Mouse (Mus musculus) urinary bladder, adult 18-20 months (tissue): Measurements from ENCODE around the gene Pitpnc1.
A peak's percentile ranks its signal among the peaks of the same experiment; 100 is the strongest.

Source experiments
- DNase-seq, 2 experiments: peaks; one replicate each; pipeline ENCODE4 v3.0.0; 2022; ENCODE audit warnings: low spot score in 2 of 2, mixed read lengths in 2 of 2

Pitpnc1 gene

DNA sequence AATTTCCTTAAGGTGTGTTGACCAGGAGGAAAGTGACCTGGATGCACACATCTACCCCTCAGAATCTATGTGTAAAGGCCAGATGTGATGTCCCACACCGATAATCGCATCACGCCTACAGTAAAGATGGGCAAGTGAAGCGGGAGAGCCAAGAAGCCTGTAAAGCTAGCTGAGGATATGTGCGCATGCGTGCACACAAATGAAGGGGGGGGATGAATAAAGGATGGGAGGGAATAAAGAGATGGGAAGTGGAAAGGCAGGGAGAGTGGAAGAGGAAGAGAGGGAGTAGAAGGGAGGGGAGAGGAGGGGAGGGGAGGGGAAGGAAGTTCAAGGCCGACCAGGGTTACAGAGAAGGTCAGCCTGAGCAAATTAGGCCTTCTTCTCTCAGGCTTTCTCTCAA lies 61.6 kb downstream of the Pitpnc1 start:
- no peak for DNase-seq

DNA sequence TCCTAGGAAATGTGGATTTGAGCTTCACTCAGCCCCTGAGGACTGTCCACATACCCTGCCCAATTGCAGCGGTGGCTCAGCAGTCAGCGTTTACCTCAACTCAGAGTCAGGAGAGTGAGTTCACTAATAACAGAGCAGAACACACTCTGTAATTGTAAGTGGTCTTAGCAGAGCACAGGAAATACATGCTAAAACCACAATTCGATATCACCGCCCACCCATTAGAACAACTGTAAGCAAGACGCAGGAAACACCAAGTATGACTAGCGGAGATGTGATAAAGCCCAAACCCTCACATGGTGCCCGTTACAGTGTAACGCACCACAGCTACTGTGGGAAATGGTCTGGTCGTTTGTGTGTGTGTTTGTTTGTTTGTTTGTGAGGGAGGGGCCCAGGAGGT lies 62.8 kb downstream of the Pitpnc1 start:
- no peak for DNase-seq

DNA sequence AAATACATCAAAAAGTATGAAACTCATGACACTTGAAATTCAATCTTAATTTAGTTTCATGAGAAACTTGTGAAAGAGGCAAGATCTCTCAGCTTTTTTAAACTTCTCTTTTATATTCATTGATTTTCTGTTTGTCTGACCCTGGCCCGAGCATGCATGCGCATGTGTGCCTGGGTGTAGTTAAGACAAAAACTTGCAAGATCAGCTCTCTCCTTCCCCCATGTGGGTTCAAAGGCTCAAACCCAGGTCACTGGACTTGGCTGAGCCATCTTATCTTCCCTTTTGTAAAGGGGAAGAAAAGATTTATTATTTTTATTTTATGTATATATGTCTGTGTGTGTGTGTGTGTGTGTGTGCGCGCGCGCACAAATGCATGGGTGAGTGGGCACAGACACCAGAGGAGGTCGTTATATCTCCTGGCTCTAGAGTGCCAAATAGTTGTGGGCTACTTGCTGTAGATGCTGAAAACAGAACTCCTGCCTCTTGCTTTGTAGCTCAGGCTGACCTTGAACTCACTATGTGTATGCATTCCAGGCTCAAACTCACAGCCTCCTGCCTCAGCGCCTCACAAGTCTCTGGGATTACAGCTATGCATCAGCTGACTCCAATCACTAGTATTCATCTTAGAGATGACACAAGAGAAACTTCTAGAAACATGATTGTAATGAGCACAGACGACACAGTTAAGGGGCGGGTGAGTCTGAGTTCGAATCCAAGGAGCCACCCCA lies 64.7 kb downstream of the Pitpnc1 start:
- no peak for DNase-seq

DNA sequence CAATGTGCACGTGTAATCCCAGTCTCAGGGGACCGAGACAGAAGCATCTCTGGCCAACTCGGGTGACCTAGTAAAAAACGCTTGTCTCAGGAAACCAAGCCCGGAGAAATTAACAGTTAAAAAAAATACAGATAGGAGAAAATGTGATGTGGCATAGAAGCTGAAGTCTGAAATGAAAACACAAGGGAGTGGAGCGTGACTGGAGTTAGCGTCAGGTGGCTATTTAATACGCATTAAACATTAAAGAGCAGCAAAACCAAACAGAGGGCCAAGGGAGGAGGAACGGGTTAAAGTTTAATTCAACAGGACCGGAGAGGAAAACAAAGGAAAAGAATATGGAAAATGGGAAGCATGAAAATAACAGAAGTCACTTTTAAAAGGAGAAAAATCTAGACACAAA lies 67.2 kb downstream of the Pitpnc1 start:
- DNase-seq: no peak

DNA sequence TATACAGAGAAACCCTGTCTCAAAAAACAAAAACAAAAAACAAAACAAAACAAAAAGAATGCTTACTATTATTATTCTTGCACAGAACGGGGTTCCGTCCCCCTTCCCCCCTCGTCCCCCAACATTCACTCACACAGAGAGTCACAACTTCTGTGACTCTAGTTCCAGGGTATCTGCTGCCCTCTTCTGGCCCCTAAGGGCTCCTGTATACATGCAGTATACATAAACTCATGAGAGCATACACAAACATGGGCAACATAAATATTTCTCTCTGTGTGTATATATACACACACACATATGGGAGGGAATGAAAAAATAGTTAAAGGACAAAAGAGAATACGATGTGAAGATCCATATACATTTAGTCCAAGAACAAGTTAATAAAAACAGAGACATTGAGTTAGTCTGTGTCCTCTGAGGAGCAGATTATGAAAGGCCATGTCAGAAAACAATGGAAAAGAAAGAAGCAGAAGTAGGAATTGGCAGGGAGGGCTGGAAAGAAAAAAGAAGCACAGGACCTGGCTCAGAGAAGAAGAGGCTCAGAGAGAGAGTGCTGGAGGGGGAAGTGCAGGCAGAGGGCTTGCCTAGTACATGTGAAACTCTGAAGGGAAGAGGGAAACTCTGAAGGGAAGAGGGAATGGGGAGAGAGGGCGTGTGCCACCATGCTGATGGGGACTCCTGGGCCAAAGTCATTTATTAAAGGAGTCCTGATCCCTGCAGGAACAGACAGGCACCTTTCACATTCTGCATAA lies 68.5 kb downstream of the Pitpnc1 start:
- DNase-seq: no peak

DNA sequence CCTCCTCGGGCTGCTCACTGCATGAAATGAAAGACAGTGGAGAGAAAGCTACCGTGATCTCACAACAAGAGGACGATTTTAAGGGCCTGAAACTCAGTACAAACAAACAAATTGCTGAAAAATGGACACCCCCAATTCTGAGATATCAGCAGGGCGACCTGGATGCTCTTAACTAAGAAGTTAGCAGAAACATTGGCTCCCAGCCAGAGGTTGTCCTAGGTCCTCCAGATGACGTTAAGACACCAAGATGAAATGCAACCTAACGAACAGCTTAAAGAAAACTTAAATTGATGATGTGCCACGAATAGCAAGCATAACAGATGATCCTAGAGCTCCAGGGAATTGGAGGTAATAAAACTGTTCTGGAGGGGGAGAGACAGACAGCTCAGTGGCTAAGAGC lies 69.7 kb downstream of the Pitpnc1 start:
- no peak for DNase-seq

DNA sequence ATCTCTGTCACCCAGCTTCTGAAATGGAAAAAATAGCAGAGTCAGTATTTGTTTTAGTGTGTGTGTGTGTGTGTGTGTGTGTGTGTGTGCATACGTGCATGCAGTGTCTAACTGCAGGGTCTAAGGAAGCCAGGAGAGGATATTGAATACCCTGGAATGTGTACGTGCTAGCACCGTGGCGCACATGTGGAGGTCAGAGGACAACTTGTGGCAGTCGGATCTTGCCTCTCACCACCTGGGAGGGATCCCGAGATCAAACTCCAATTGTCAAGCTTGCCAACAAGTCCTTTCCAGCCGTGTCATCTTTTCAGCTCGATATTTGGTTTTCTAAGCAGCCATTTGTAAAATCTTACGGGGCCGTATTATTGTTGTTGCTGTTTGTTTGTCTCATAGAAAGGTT lies 70.5 kb downstream of the Pitpnc1 start:
- DNase-seq: no peak

DNA sequence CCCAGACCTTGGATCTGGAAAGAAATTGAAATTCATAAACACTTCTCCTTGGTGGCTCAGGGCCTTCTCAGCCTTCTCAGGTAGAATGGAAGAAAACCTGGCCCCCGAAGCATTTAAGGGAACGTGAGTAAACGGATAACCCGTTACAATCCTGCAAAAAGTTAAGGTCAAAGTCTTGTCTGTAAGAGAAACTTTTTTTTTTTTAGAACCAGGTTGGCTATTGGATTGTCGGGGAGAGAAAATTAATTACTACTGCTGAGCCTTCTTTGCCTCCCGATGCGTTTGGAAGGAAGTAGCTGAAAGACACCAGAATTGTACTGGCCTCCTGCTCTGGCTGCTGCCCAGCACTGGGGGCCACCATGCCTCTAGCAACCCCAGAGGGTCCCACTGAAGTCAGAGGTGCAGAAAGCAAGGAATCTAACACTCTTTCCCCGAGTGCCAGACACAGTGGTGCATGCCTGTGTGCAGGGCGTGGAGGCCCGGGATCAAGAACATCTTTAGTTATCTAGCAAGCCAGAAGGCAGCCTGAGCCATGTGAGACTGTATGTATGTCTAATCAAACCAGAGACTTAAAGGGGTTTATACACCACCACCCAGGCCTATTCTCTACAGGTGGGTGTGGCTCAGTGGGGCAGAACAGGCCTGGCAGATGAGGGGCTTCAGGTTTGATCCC lies 73.0 kb downstream of the Pitpnc1 start:
- DNase-seq: no peak

DNA sequence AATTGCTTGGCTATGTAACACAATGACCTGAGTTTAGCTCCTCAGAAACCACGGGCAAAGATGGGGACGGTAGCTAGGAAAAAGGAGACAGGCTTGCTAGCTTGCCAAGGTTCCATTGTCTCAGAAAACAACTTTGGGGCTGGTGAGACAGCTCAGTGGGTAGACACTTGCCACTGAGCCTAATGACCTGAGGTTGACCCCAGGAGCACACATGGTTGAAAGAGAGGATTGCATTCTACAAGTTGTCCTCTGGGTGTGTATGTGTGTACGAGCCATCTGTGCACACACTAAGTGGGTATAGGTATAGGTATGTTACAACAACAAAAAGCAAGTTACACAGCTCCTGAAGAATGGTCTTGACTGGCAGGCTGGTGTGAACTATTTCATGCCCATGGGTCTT lies 76.3 kb downstream of the Pitpnc1 start:
- DNase-seq: no peak

DNA sequence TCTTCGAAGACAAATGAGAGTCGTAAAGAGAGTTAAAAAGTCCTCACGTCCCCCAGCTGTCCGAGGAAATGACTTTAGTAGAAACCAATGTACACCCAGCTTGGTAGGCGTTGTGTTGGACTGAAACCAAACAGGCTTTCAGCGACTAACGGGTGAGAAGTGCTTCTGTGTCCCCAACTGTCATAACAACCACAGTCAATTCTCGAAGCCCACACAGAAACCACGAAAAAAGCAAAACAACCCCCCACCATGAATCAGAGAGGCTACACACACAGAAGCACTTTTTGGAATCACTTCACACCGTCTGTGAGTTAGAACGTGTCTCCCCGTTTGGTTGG lies 76.7 kb downstream of the Pitpnc1 start:
- no peak for DNase-seq

DNA sequence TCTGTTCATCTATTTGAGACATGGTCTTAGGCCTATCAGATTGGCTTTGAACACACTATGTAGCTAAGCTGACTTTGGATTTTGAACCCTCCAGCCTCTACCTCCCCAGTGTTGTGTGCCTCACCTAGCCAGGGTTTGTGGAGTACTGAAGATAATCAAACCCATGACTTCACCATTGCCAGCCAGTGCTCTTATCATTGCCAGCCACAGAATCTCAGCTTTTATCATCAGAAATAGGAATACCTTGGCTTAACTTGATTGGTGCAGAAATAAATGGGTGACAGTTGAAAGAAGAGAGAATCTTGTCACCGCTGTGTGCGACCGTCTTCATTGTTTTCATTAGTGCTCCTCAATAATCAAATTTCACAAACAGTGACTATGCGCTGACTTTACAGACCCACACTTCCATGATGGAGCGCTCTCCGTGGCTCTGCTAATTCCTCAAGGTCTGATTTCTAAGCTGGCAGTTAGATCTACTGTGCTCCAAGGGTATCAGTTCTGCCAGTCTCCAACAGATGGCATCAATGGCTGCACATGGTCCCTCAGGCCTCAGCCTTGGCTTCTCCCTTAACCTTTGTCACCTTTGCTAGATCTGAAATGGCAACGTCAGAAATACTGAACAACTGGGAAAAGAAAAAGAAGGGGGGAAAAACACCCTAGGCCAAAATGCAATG lies 77.2 kb downstream of the Pitpnc1 start:
- no peak for DNase-seq

DNA sequence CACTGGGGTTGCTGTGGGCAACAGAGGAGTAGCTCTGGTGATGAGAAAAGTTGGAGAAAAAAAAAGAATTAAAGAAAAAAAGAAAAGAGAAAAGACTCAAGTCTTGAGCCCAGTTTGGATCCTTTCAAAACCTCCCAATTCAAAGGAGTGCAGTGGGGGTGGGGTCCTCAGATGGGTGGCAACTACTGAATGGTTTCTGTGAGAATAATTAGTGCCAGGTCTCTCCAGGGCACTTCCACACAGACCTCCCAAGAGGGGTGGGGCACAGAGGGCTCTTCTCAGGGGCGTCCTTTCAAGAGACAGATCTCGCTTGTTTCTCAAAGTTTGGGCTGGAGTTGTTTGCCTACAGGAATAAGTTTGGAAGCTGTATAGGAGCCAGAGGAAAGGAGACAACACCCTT lies 80.0 kb downstream of the Pitpnc1 start:
- DNase-seq: no peak

DNA sequence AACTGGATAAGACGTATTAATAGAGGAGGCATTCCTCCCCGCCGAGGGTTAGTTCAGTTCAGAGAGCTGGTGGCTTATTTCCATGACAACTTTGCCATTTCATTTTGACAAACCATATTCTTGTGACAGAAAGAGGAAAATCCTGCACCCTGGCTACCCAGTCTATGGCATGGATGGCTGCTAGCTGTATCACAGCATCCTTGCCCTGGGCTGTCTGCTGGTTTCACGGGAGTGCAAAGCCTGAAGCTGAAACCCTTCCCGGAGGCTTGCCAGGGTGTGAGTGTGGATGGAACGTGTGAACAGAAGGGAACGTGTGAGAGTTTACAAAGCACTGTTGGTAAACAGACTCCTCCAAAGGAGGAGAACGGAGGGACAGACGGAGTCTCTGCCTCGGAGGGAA lies 80.5 kb downstream of the Pitpnc1 start:
- no peak for DNase-seq

DNA sequence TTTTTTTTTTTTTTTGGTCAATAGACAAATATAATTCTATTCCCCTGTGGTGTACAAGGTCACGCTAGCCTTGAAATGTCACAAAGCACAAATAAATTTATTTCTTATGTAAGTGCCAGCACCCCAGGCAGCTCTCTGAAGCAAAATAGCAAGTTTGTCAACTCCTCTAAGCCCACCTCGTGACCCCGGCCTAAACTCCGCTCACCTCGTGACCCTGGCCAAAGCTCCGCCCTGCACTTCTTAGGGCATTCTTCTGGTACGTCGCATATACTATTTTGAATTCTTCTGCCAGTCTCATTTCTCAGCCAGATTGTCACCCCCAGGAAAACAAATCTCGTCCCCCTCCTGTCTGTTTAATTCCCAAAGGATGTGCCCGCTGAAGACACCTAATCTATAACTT lies 84.0 kb downstream of the Pitpnc1 start:
- DNase-seq: no peak

DNA sequence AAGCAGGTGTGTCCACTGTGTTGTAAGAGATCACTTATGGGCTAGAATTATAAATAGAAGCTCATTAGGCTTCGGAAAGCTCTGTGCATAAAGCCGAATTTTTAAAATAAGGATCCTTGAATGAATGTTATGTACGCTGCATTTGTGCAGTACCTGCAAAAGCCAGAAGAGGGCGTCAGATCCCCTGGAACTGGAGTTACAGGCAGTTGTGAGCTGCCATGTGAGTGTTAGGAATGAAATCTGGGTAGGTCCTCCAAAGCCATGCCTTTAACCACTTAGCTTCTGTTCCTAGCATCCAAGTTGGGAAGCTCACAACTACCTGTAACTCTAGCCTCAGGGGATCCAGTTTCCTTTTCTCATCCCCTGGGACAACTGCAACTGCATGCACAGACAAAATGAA lies 85.2 kb downstream of the Pitpnc1 start:
- DNase-seq: no peak

DNA sequence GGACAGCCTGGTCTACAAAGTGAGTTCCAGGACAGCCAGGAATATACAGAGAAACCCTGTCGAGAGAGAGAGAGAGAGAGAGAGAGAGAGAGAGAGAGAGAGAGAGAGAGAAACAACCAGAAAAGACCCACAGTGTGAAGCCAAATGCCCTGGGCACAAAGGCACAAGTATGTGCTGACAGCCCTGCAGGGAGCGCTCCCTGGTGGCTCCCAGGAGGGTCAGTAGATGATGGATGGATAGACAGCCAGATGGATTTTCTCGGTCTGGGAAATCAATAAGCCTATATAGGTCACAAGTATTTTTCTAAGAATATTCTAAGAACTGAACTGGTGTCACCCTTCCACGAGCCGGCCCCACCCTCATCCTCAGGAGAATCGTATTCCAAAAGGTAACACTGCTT lies 86.5 kb downstream of the Pitpnc1 start:
- DNase-seq: no peak

DNA sequence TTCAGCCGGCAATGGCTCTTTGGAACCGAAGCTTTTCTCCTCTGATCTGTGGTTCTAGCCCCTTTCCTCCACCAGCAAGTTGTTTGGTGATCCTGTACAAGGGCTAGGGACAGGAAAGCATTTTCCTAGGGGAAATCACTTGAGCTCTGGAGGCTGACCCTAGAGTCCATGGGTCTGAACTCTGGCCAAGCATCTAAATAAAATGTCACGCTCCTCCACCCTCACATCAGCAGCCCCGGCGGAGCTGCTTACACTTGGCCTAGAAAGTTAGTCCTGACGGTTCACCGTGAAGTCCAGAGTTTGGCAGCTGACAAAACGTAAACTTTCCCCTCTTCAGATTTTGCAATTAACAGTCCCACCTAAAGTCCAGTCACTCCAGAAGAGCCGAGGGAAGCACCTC lies 90.5 kb downstream of the Pitpnc1 start:
- DNase-seq: no peak

DNA sequence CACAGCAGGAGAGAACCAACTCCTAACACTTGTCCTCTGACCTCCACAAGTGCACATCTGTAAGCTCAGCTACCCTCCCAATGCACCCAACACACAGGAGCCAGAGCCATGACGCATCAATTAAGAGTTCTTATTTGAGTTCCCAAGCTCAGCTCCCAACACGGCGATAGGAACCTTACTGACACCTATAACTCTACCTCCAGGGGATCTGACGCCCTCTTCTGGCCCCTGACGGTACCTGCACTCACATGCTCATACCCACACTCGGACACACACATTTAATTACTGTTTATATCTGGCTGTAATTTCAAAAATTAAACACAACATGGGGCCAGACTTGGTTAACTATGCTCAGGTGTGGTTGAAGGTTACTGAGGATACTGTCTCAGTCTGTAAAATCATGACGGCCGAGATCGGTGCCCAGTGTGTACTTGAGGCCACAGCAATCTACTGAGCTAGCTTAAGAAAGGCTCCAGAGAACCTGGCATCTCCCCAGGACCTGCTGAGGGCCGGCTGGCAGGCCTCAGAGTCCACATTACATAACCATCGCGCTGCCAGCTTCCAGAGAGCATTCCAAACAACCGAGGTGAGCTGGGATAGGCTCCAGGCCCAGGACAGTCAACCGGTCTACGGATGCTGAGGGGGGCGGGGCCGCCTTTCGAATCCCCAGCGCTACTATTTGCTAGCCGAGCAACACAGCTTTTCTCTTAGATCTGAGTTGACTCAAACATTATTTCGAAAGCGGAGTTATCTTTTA lies 91.2 kb downstream of the Pitpnc1 start:
- peak in 1 of 2 experiments; percentile 34 for DNase-seq

DNA sequence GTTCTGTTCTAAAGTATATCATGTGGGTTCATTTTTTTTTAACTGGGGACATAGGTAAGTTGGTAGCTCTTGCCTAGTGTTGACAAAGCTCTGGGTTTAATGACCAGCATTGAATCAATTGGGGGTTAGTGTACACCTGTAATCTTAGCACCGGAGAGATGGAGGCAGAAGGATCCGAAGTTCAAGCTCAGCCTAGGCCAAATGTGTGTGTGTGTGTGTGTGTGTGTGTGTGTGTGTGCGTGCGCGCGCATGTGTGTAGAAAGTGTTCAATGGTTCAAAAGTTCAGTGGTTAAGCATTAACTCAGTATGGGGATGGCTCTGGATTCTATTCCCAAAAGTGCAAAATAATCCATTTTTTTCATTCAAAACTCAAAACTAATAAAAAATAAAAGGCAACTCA lies 93.2 kb downstream of the Pitpnc1 start:
- no peak for DNase-seq

DNA sequence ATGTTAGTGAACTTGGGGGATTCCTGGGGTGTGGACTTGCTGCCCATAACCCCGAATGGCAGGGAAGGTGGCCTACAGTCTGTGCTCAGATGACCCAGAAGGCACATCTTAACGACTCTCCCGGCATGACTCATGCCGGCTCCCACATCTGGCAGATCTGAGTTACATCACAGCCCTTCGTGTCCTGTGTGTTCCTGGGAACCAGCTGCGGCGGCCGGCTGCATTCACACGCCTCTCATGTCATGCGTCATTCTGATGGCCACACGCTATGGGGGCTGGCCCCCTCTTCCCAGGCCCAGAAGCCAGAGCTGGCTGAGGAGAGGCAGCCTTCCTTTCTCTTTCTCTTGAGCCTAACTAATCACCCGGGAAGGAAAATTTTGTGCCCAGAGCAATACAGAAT lies 94.2 kb downstream of the Pitpnc1 start:
- peak; percentile 5 to 40 for DNase-seq

DNA sequence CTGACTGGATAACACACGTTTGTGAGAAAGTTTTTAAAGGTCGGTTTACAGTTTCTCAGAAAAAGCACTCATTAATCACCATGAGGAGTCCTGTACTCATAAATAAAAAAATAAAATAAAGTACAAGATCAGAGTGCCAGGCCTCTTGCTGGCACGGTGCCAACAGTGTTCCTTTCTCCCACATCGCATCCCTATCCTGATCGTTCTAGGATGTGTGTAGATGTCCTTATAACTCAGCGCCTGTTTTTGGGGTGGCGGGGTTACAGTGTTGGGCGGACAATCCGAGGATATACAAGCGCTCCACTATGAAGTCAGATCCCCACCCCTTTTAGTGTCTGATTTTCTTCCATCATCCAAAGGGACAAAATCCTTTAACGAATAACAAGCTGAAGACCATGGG lies 94.7 kb downstream of the Pitpnc1 start:
- DNase-seq: no peak

DNA sequence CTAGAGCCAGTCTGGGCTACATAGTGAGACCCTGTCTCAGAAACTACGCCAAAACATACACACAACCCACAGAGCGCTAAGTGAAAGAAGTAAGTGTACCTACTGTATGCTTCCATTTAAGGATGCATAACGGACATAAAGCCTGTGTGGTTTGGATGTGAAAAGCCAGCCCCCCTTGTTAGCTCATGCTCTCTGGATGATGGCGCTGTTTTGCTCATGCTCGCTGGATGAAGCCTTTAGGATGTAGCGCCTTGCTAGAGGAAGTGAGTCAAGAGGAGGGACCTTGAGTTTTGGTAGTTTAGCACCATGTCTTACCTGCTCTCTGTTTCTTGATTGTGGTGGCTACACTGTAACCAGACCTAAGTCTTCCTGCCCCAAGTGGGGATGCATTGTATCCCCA lies 96.9 kb downstream of the Pitpnc1 start:
- no peak for DNase-seq
